Mouse (Mus musculus): Measurements from ENCODE around the gene Fcho1. TPM values are rescaled to one million over a fixed set of nuclear protein-coding genes. Genes with fewer than 3 reads are reported as not detected.
"Not testable (repeated sequence)": the region's sequence is repeated elsewhere in the genome, so short reads cannot be mapped to it uniquely, and the experiment has no call there.

Gene Fcho1
- total RNA-seq (2021): 10 to 100 TPM; 94.9 to 99.9 TPM
- long read RNA-seq, transcript Fcho1-209 (28 exons, 3,188 nt): major isoform, 44 of 76 reads
- long read RNA-seq, partial matches to known transcripts: 12 of 76 reads
- long read RNA-seq, other reads (novel, unspliced or antisense): 18 of 76 reads

GRCm38 (mm10) chr8:71725122-71725924 lies at the start of gene Fcho1:
Gene Fcho1 (minus strand): TSS chr8:71725716.
- peak; percentile 83 to 87 for DNase-seq (ENCODE audit: low spot score in 2 of 2)

GRCm38 (mm10) chr8:71771336-71771735 lies 45.8 kb upstream of the Fcho1 start:
- DNase-seq (ENCODE audit: low spot score in 2 of 2): no peak

GRCm38 (mm10) chr8:71758816-71759215 lies 33.3 kb upstream of the Fcho1 start:
- peak in 1 of 2 experiments; percentile 26 for DNase-seq (ENCODE audit: low spot score in 2 of 2)

- DNase-seq (ENCODE audit: low spot score in 2 of 2): not testable (repeated sequence)
Measured at GRCm38 (mm10) chr8:71752881-71753552, 27.5 kb upstream of the Fcho1 start.

- not testable (repeated sequence) for DNase-seq (ENCODE audit: low spot score in 2 of 2)
Measured at GRCm38 (mm10) chr8:71752263-71752662, 26.7 kb upstream of the Fcho1 start.

GRCm38 (mm10) chr8:71751337-71751886 lies 25.9 kb upstream of the Fcho1 start:
- not testable (repeated sequence) for DNase-seq (ENCODE audit: low spot score in 2 of 2)

GRCm38 (mm10) chr8:71749321-71750075 lies 24.0 kb upstream of the Fcho1 start:
- DNase-seq (ENCODE audit: low spot score in 2 of 2): not testable (repeated sequence)

GRCm38 (mm10) chr8:71747082-71747481 lies 21.6 kb upstream of the Fcho1 start:
- not testable (repeated sequence) for DNase-seq (ENCODE audit: low spot score in 2 of 2)

- DNase-seq (ENCODE audit: low spot score in 2 of 2): no peak
Measured at GRCm38 (mm10) chr8:71745322-71745721, 19.8 kb upstream of the Fcho1 start.

- DNase-seq (ENCODE audit: low spot score in 2 of 2): no peak
Measured at GRCm38 (mm10) chr8:71742783-71743182, 17.3 kb upstream of the Fcho1 start.

- no peak for DNase-seq (ENCODE audit: low spot score in 2 of 2)
Measured at GRCm38 (mm10) chr8:71741687-71742114, 16.2 kb upstream of the Fcho1 start.

- DNase-seq (ENCODE audit: low spot score in 2 of 2): no peak
Measured at GRCm38 (mm10) chr8:71741226-71741625, 15.7 kb upstream of the Fcho1 start.

- DNase-seq (ENCODE audit: low spot score in 2 of 2): not testable (repeated sequence)
Measured at GRCm38 (mm10) chr8:71738316-71738715, 12.8 kb upstream of the Fcho1 start.

GRCm38 (mm10) chr8:71731652-71732230 lies 6.2 kb upstream of the Fcho1 start:
- peak in 1 of 2 experiments; percentile 71 for DNase-seq (ENCODE audit: low spot score in 2 of 2)

- no peak for DNase-seq (ENCODE audit: low spot score in 2 of 2)
Measured at GRCm38 (mm10) chr8:71728826-71729620, 3.5 kb upstream of the Fcho1 start.

- peak in 1 of 2 experiments; percentile 59 for DNase-seq (ENCODE audit: low spot score in 2 of 2)
Measured at GRCm38 (mm10) chr8:71728240-71728785, 2.8 kb upstream of the Fcho1 start.

GRCm38 (mm10) chr8:71724389-71724788 lies 1.1 kb downstream of the Fcho1 start:
- no peak for DNase-seq (ENCODE audit: low spot score in 2 of 2)

- DNase-seq (ENCODE audit: low spot score in 2 of 2): no peak
Measured at GRCm38 (mm10) chr8:71723047-71723551, 2.4 kb downstream of the Fcho1 start.

GRCm38 (mm10) chr8:71719928-71720457 lies 5.5 kb downstream of the Fcho1 start:
- DNase-seq (ENCODE audit: low spot score in 2 of 2): peak; percentile 63 to 84

Measured in layer of hippocampus, adult 18-20 months (tissue).